Mouse (Mus musculus) myocyte (in vitro differentiated cells): ENCODE measurements around the gene Ccdc71. TPM values are rescaled to one million over a fixed set of nuclear protein-coding genes. Genes with fewer than 3 reads are reported as not detected.

Source experiments
- H3K27me3 ChIP-seq: one replicate; pipeline ENCODE4 v1.6.1; 2011; ENCODE audit not compliant: control insufficient read depth, insufficient read depth, insufficient read length
- H3K36me3 ChIP-seq: one replicate; pipeline ENCODE4 v1.6.1; 2011; ENCODE audit not compliant: control insufficient read depth, insufficient read depth
- H3K4me2 ChIP-seq: one replicate; pipeline ENCODE4 v1.6.1; 2011; ENCODE audit warnings: low read depth, control low read depth
- H3K4me3 ChIP-seq: one replicate; pipeline ENCODE4 v1.5.1; 2011; ENCODE audit warnings: mild to moderate bottlenecking, control low read depth, moderate library complexity
- H3K79me2 ChIP-seq: one replicate; pipeline ENCODE4 v1.6.1; 2011; ENCODE audit not compliant: control insufficient read depth, insufficient read depth
- H3ac ChIP-seq: one replicate; pipeline ENCODE4 v1.6.1; 2011; ENCODE audit not compliant: control insufficient read depth, insufficient read length
- CEBPB ChIP-seq: IDR thresholded peaks from 2 replicates; pipeline ENCODE4 v1.6.1; 2011; ENCODE audit warnings: mild to moderate bottlenecking, moderate library complexity; ENCODE audit not compliant: poor library complexity, insufficient read depth, severe bottlenecking
- E2F4 ChIP-seq: IDR thresholded peaks from one replicate; pipeline ENCODE4 v1.6.1; 2011; ENCODE audit warnings: mild to moderate bottlenecking, control low read depth, moderate library complexity; ENCODE audit not compliant: insufficient read depth
- MAX ChIP-seq: IDR thresholded peaks from one replicate; pipeline ENCODE4 v1.6.1; 2011; ENCODE audit warnings: low read depth, mild to moderate bottlenecking, control low read depth
- MYOD1 ChIP-seq, 3 experiments: IDR thresholded peaks; one replicate each; pipeline ENCODE4 v1.6.1; 2011; ENCODE audit warnings: control low read depth in 2 of 3, low read depth in 2 of 3, mild to moderate bottlenecking in 2 of 3, moderate library complexity in 1 of 3; ENCODE audit not compliant: insufficient read length in 2 of 3, control insufficient read depth in 1 of 3
- MYOG ChIP-seq, 3 experiments: IDR thresholded peaks; one replicate each; pipeline ENCODE4 v1.6.1; 2011; ENCODE audit warnings: control low read depth in 2 of 3, low read depth in 2 of 3, mild to moderate bottlenecking in 2 of 3; ENCODE audit not compliant: insufficient read length in 2 of 3, control insufficient read depth in 1 of 3, insufficient read depth in 1 of 3
- POLR2A ChIP-seq: IDR thresholded peaks from one replicate; pipeline ENCODE4 v1.6.1; 2011; ENCODE audit warnings: low read depth, mild to moderate bottlenecking, control low read depth, moderate library complexity; ENCODE audit not compliant: insufficient read length
- POLR2AphosphoS2 ChIP-seq: IDR thresholded peaks from one replicate; pipeline ENCODE4 v1.6.1; 2011; ENCODE audit warnings: low read depth, control low read depth; ENCODE audit not compliant: insufficient read length
- REST ChIP-seq: IDR thresholded peaks from one replicate; pipeline ENCODE4 v1.6.1; 2011; ENCODE audit warnings: mild to moderate bottlenecking, control low read depth, moderate library complexity; ENCODE audit not compliant: insufficient read depth, insufficient read length
- SRF ChIP-seq: IDR thresholded peaks from one replicate; pipeline ENCODE4 v1.6.1; 2011; ENCODE audit warnings: low read depth; ENCODE audit not compliant: control insufficient read depth, insufficient read length
- TCF12 ChIP-seq: IDR thresholded peaks from one replicate; pipeline ENCODE4 v1.6.1; 2011; ENCODE audit warnings: mild to moderate bottlenecking, control low read depth; ENCODE audit not compliant: poor library complexity, insufficient read depth, severe bottlenecking
- TCF3 ChIP-seq: IDR thresholded peaks from one replicate; pipeline ENCODE4 v1.6.1; 2011; ENCODE audit warnings: low read depth, control low read depth; ENCODE audit not compliant: insufficient read length
- USF1 ChIP-seq: IDR thresholded peaks from one replicate; pipeline ENCODE4 v1.6.1; 2011; ENCODE audit warnings: low read depth, mild to moderate bottlenecking, control low read depth, moderate library complexity
- polyA plus RNA-seq: library from polyadenylated mRNA; unstranded; fragments of >200 nt; fragmentation: generic; extraction: Trizol; gene quantifications from one replicate; pipeline ENCODE4 v1.2.1, GENCODE M21; 2012; ENCODE audit warnings: missing spikeins

Ccdc71 gene
- polyA plus RNA-seq, 1 experiment = 30.4 TPM

DNA sequence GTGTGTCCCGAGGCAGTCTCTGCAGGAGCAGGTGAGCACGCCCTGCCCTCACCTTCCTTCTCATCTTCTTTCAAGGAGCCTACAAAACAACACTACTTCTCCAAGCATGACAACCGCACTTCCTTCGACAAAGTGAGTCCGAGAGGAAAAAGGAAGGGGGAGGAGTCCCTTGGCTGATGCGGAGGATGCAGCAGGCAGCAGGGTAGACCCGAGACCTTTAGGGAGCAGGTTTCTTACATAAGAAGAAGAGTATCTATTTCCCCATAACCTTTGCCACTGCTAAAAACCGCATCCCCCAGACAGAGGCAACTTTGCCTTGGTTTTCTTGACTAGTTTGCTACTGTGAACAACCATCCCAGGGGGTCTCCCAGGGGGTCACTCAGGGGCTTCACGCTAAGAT is 15.2 kb upstream of the Ccdc71 start:
- Histone ChIP-seq H3K79me2 (no peaks in the 10 kb centered on the region), H3K4me2 (no peak overlapping the region), H3K4me3 (no peak overlapping the region), H3K36me3 (no peaks in the 10 kb centered on the region), H3K27me3 (peaks cover 16% of the 10 kb centered on the region), H3ac (no peak overlapping the region)
- TF ChIP-seq POLR2A (no peak), MYOD1 (IDR thresholded peaks at IDR 0.05; ENCODE audit: control insufficient read depth in 1 of 3, insufficient read length in 2 of 3, low read depth in 2 of 3) (no peak), POLR2AphosphoS2 (no peak), REST (no peak), CEBPB (no peak), SRF (no peak), TCF3 (no peak), USF1 (no peak), E2F4 (no peak), MYOG (IDR thresholded peaks at IDR 0.05; ENCODE audit: control insufficient read depth in 1 of 3, insufficient read depth in 1 of 3, insufficient read length in 2 of 3, low read depth in 2 of 3) (no peak), TCF12 (no peak), MAX (no peak)

DNA sequence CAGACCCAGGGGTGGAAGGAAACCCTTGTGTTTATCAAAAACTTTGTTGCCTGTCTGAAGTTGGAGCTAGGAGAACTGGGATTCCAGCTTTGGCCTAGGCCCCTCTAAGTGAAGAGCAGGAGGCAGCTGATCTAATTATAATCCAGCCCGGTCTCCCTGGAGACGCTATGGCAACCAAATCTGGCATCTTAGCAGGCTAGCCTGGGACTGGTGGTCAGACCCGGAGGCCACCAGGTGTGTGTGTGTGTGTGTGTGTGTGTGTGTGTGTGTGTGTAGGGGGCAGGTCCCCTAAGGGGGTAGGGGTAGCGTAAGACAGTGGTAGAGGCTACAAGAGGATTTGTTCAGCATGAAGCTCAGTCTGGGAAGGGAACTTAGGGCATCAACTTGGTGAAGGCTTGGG is 10.5 kb upstream of the Ccdc71 start:
- H3ac ChIP-seq = no peak overlapping the region
- H3K4me3 ChIP-seq = no peak overlapping the region
- no peak overlapping the region for H3K4me2 ChIP-seq
- TF ChIP-seq E2F4 (no peak), POLR2A (no peak), TCF12 (no peak)
- H3K79me2 ChIP-seq = no peaks in the 10 kb centered on the region
- H3K27me3 ChIP-seq = peaks cover 12% of the 10 kb centered on the region
- H3K36me3 ChIP-seq = no peaks in the 10 kb centered on the region

DNA sequence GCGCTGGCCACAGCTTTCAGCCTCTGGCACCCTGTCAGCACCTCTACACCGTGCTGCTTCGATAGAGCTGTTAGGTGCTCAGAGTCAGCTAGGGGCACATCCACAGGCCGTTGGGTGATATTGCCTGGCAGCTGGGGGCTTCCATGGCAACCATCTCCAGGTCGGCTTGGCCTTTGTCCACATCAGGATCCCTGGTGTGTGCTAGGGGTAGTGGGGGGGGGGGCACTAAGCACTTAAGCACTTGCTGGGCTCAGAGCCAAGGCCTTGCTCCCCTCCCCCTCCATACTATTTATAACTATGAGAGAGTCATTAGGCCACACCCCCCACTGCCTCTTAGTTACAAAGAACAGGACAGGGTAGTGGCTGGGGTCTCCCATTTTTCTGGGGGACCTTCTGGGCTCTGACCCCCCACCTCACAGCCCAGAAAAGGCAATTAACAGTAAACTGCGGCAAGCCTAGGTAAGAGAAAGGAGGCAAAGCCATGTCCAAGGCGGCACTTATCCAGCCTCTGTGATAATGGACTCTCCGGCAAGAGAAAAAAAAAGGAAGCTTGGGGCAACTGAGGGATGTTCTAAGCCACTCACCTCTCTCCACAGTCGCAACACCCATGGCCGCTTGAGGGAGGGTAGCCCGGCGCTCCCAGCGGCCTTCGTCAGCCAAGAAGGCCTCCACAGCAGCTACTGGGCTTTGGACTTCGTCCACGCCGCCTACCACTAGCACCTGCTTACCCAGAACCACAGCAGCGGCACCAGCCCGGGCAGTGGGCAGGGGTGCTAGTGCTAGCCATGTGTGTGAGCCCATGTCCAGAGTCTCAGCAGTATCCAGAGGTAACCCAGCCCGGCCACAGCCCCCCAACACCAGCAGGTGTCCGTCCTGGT is 9.8 kb upstream of the Ccdc71 start:
- TF ChIP-seq USF1 = no peak
- no peak for TF ChIP-seq SRF
- no peak for TF ChIP-seq MAX
- no peak for TF ChIP-seq TCF12
- peak in 2 of 3 experiments; percentile 40 to 75 for TF ChIP-seq MYOD1 (IDR thresholded peaks at IDR 0.05; ENCODE audit: control insufficient read depth in 1 of 3, insufficient read length in 2 of 3, low read depth in 2 of 3)
- no peak for TF ChIP-seq TCF3
- TF ChIP-seq POLR2A = no peak
- TF ChIP-seq POLR2AphosphoS2 = no peak
- TF ChIP-seq MYOG (IDR thresholded peaks at IDR 0.05; ENCODE audit: control insufficient read depth in 1 of 3, insufficient read depth in 1 of 3, insufficient read length in 2 of 3, low read depth in 2 of 3) = peak in 2 of 3 experiments; percentile 35 to 67
- no peak overlapping the region for H3K4me2 ChIP-seq
- no peaks in the 10 kb centered on the region for H3K36me3 ChIP-seq
- no peaks in the 10 kb centered on the region for H3K79me2 ChIP-seq
- no peak overlapping the region for H3ac ChIP-seq
- no peak overlapping the region for H3K4me3 ChIP-seq
- H3K27me3 ChIP-seq = peaks cover 5% of the 10 kb centered on the region

DNA sequence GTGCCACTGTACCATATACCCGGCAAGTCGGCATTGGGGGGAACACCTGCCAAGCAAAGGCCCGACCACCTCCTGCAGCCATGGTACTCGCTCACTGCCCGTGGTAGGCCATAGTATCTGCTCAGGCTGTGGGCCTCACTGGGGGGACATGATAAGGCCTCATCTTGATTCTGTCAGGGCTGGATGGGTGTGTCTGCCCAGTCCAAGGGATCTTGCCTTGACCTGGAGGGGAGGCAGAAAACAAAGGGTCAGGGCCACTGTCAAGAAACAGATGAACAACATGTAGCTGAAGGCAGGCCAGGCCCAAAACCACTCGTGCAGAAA is 9.2 kb upstream of the Ccdc71 start:
- Histone ChIP-seq H3K4me3 (no peak overlapping the region), H3K4me2 (no peak overlapping the region), H3K36me3 (no peaks in the 10 kb centered on the region), H3K79me2 (no peaks in the 10 kb centered on the region), H3K27me3 (peaks cover under 1% of the 10 kb centered on the region), H3ac (no peak overlapping the region)
- no peak for TF ChIP-seq POLR2A
- no peak for TF ChIP-seq POLR2AphosphoS2
- no peak for TF ChIP-seq SRF
- TF ChIP-seq MYOD1 (IDR thresholded peaks at IDR 0.05; ENCODE audit: control insufficient read depth in 1 of 3, insufficient read length in 2 of 3, low read depth in 2 of 3) = no peak
- TF ChIP-seq REST = no peak
- no peak for TF ChIP-seq USF1
- TF ChIP-seq MYOG (IDR thresholded peaks at IDR 0.05; ENCODE audit: control insufficient read depth in 1 of 3, insufficient read depth in 1 of 3, insufficient read length in 2 of 3, low read depth in 2 of 3) = no peak

DNA sequence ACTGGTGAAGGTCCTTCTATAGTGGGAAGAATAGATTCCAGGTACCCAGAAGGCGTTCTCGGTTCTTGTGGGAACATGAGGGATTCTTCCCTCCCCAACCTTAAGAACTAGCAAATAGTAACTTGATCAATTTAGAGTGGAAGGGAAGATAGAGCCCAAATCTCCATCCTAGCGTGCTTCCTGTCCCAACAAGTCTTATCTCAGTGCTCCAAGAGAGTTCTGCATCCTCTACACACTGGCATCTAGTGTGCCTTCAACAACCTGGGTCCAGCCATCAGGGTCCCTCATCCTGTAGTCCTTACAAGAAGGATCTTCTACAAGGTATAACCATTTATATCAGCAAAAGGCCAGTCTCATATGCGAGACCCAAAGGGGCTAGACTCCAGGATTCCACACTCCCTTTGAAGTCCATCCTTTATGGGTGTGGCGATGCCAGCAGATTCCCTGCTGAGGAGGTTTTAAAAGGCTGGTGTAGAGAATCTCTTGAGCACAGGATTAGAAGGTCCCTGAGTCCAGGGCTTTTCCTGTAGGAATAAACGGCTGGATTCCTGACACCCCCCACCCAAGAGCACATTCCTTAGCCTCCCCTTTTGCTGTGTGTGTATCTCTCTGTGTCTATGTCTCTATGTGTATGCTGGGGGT is 8.7 kb upstream of the Ccdc71 start:
- Histone ChIP-seq H3K27me3 (no peaks in the 10 kb centered on the region), H3ac (no peak overlapping the region), H3K4me3 (peak overlapping the region; percentile 17), H3K4me2 (no peak overlapping the region), H3K36me3 (no peaks in the 10 kb centered on the region), H3K79me2 (no peaks in the 10 kb centered on the region)
- TF ChIP-seq MYOD1 (IDR thresholded peaks at IDR 0.05; ENCODE audit: control insufficient read depth in 1 of 3, insufficient read length in 2 of 3, low read depth in 2 of 3) = no peak
- no peak for TF ChIP-seq POLR2A
- TF ChIP-seq MAX = no peak
- no peak for TF ChIP-seq E2F4
